Mouse (Mus musculus) left cerebral cortex, adult 2 months (tissue): ENCODE results near the gene Cry1. TPM values are rescaled to one million over a fixed set of nuclear protein-coding genes. Genes with fewer than 3 reads are reported as not detected.
A peak's percentile ranks its signal among the peaks of the same experiment; 100 is the strongest.

ENCODE experiments used
- DNase-seq, 2 experiments: peaks; one replicate each; pipeline ENCODE4 v3.0.0; 2021 to 2022; ENCODE audit warnings: low spot score in 2 of 2, mixed read lengths in 1 of 2; ENCODE audit errors: extremely low spot score in 1 of 2
- H3K27ac ChIP-seq: fragments of 200-600 bp; 2 replicates; pipeline ENCODE4 v1.8.1; 2022
- H3K4me3 ChIP-seq: fragments of 200-600 bp; 2 replicates; pipeline ENCODE4 v1.8.1; 2022
- CTCF ChIP-seq: fragments of 200-600 bp; IDR thresholded peaks from 2 replicates; pipeline ENCODE4 v1.8.1; 2022; ENCODE audit warnings: antibody characterized with exemption, mild to moderate bottlenecking, moderate library complexity
- intact Hi-C: fragments of 180-260 bp; cut with DNase I; formaldehyde crosslinking; loops from one replicate; pipeline ENCODE4 v1.15.1; 2025
- long read RNA-seq, 2 experiments: library from polyadenylated mRNA; stranded (forward); transcript quantifications; one replicate each; pipeline ENCODE4 v2.0.0; 2021; ENCODE audit warnings: borderline mapping rate in 2 of 2
- total RNA-seq, 2 experiments: library from RNA; stranded (reverse); gene quantifications; 2 replicates each; pipeline ENCODE4 v1.2.3; 2021

Cry1 gene
- 10 to 100 TPM; 16.8 to 25.6 TPM for total RNA-seq
- long read RNA-seq, experiment 1, transcript Cry1-201 (13 exons, 3,026 nt): major isoform, 35 of 43 reads
- long read RNA-seq, experiment 1, partial matches to known transcripts: 1 of 43 reads
- long read RNA-seq, experiment 1, other reads (novel, unspliced or antisense): 7 of 43 reads
- long read RNA-seq, experiment 2, transcript Cry1-201 (13 exons, 3,026 nt): major isoform, 51 of 57 reads
- long read RNA-seq, experiment 2, partial matches to known transcripts: 3 of 57 reads
- long read RNA-seq, experiment 2, other reads (novel, unspliced or antisense): 3 of 57 reads

DNA sequence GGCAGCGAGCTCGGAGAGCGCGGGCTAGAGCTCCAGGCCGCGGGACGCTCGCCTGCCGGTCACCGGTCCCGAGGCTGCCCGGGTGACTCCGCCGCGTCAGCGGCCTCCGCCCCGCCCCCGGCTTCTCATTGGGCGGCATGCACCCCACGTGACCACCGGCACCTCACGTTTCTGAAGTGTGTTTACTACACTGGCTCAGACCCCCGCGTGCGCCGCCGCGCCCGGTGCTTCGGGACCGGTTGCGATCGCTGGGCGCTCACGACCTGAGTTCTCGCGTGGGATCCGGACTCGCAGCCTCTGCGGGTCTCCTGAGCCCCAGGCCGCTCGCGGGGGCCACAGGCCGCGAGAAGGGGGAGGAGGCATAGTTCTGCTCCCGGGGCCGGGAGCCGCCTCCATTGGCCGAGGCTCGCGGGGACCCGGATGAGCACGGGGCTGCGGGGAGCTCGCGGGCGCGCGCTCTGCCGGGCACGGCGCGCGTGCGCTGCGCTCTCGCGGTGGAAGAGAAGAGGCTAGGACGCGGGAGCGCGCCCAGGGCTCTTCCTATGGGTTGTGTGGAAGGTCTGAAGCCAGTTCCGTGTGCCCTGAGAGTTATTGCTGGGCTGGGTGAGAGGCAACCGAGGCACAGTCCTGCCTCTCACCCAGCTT is at the start of gene Cry1:
Gene Cry1, minus strand, starts transcription at position 101 of the 645 bp plus-strand sequence.
- H3K27ac ChIP-seq: peak within 1 kb of the TSS; percentile 96
- peak within 1 kb of the TSS; percentile 87 for H3K4me3 ChIP-seq
- no peak for TF ChIP-seq CTCF
- DNase-seq: peak; percentile 97 to 98
- intact Hi-C loops: no loop called here

DNA sequence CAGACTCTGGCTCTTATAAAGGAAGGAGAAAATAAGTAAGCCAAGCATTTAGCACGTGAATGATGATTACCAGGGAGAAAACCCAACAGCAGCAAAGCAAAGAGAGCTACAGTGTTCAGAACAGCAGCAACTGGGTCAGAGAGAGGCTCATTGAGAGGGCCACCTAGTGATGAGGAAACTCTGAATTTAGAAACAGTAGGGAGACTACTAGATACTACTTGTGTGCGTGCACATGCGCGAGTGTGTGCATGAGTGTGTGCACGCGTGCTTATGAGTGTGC is 36.8 kb upstream of the Cry1 start:
- peak overlapping the region; percentile 88 for H3K27ac ChIP-seq
- intact Hi-C loops: loop anchor here (1.0 to 2.0 kb wide), 3 partner anchors 165 to 430 kb away; partner anchors contain the start of gene Btbd11

GRCm38 (mm10) chr10:85220918-85221770 is 36.3 kb upstream of the Cry1 start:
- DNase-seq: peak; percentile 88 to 93
- intact Hi-C loops: loop anchor here (1.0 to 2.0 kb wide), 3 partner anchors 166 to 430 kb away; partner anchors contain the start of gene Btbd11
- peak; percentile 95 for TF ChIP-seq CTCF
- H3K4me3 ChIP-seq: peak overlapping the region; percentile 39
- peak overlapping the region; percentile 88 for H3K27ac ChIP-seq

More for the DNA sequence above, 36.8 kb upstream of the Cry1 start:
- peak overlapping the region; percentile 39; the same call in 1 of the 2 replicates for H3K4me3 ChIP-seq
- no peak; the same call in 1 of the 2 replicates for TF ChIP-seq CTCF
- peak in 1 of 2 experiments; percentile 19 for DNase-seq

DNA sequence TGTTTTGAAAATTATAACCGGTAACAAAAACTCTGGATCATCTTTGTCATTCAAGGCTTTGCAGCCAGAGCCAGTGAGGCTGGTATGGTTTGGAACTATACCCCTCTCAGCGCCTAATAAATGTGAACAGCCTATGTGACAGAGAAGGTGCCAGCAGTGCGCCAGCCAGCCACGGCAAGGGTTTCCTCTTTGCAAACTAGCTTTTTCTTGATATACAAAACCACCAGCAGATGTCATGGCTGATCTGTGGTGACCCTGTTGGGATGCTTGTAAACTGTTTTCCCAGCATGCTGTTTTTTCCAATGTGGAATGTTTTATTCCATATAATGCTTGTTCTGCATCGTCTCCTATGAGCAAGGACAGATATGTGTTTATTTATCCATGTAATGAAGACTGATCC is 30.0 kb upstream of the Cry1 start:
- no peak for DNase-seq
- intact Hi-C loops: loop anchor here (5.0 kb wide), 1 partner anchor 657 kb away; no protein-coding TSS in a partner anchor
- H3K27ac ChIP-seq: no peak overlapping the region
- H3K4me3 ChIP-seq: no peak overlapping the region
- TF ChIP-seq CTCF: peak; percentile 45

DNA sequence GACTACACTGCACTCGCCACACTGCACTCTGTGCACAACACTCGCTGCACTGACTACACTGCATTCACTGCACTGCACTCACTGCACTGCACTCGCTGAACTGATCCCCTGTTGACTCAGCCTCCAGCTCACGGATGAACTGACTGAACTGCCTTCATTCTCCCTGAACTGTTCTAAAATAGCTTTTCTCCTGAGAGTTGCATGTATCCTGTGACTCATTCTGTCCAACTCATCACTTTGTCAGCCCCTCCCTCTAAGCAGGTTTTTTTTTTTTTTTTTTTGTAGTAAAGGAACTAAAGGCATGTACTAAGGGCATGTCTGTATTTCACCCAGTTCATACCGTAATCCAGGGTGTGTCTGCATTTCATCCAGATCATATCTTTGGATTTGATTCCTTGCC is 26.8 kb upstream of the Cry1 start:
- no peak overlapping the region for H3K4me3 ChIP-seq
- TF ChIP-seq CTCF: no peak
- no peak for DNase-seq
- intact Hi-C loops: no loop called here
- no peak overlapping the region for H3K27ac ChIP-seq

- intact Hi-C loops: no loop called here
- no peak for DNase-seq
- Histone ChIP-seq H3K4me3 (no peak overlapping the region), H3K27ac (no peak overlapping the region)
- no peak for TF ChIP-seq CTCF
Observed at GRCm38 (mm10) chr10:85210125-85210524, 25.3 kb upstream of the Cry1 start.

GRCm38 (mm10) chr10:85209119-85209605 is 24.3 kb upstream of the Cry1 start:
- intact Hi-C loops: no loop called here
- no peak for TF ChIP-seq CTCF
- no peak overlapping the region for H3K27ac ChIP-seq
- no peak overlapping the region for H3K4me3 ChIP-seq
- DNase-seq: no peak

GRCm38 (mm10) chr10:85205316-85205715 is 20.5 kb upstream of the Cry1 start:
- no peak overlapping the region for H3K4me3 ChIP-seq

GRCm38 (mm10) chr10:85204255-85204855 is 19.5 kb upstream of the Cry1 start:
- intact Hi-C loops: no loop called here
- TF ChIP-seq CTCF: no peak
- Histone ChIP-seq H3K27ac (no peak overlapping the region), H3K4me3 (no peak overlapping the region)
- DNase-seq: no peak

More at GRCm38 (mm10) chr10:85205316-85205715, 20.5 kb upstream of the Cry1 start:
- no peak for DNase-seq
- no peak for TF ChIP-seq CTCF
- intact Hi-C loops: no loop called here
- H3K27ac ChIP-seq: no peak overlapping the region

- DNase-seq: no peak
- no peak overlapping the region for H3K4me3 ChIP-seq
- TF ChIP-seq CTCF: no peak
- intact Hi-C loops: no loop called here
- H3K27ac ChIP-seq: no peak overlapping the region
Observed at GRCm38 (mm10) chr10:85194528-85194927, 9.7 kb upstream of the Cry1 start.

- no peak for TF ChIP-seq CTCF
- H3K27ac ChIP-seq: no peak overlapping the region
- no peak overlapping the region for H3K4me3 ChIP-seq
- no peak for DNase-seq
- intact Hi-C loops: no loop called here
Observed at GRCm38 (mm10) chr10:85193321-85193720, 8.5 kb upstream of the Cry1 start.
